Mouse (Mus musculus): ENCODE results near the gene Tiam2.

DNA sequence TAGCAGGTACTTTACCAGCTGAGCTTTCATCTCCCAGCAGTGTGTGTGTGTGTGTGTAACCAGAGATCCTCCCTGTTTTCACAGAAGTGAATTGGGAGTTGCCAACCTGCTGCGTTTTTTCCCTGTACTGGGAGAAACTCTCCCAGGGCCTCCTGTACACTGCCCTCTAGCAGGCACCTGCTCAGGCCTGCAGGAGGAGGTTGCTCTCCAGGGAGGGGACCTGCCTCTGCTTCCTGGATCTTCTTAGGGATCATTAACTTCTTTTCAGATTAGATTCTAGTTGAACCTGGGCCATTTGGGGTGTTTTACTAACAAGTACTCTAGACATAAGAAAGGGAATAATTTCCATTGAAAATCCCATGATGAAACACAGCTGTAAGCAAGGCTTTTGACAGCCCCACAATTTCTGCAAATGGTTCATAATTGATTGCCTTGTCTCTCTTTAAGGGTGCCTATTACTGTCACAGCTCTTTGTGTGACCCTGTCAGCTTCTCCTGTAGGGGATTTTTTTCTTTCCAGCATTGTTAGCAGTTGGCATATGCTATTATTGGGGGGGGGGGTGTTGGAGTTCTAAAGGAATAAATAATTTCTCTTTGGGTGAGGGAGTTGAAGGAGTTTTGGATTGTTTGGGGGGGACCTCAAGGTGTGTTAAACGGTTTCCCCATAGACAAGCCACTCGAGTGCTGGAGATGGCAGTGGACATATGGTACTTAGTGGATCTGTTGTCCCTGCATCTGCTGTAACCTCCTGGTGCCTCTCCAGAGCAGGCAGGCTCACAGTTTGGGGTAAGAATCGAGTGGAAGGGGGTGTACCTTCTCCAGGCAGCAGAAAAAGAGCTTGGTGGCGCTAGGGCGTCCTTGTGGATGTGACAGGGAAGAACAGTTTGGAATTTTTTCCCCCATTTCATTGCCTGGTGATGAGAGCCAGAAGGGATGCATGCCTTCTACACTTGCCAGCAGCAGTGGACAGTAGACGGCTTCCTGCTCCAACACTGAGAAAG is 155.5 kb downstream of the Tiam2 start:
- TF ChIP-seq CTCF (IDR thresholded peaks at IDR 0.05; ENCODE audit: low read depth) (no peak), EP300 (IDR thresholded peaks at IDR 0.05; ENCODE audit: low read depth) (no peak)

Measured in liver, postnatal 0 days (tissue).